Comparison of ENCODE assay signal across 28 mouse cellular contexts in genomic region chr3:146233741-146234140, GRCm38 (mm10). TPM values are rescaled to one million over a fixed set of nuclear protein-coding genes. Genes with fewer than 3 reads are reported as not detected.
A peak's percentile ranks its signal among the peaks of the same experiment; 100 is the strongest.
DNase-seq lines count a peak whose midpoint lies in the region; ATAC-seq and TF ChIP-seq lines count a peak whose summit lies in the region.
"Had no signal": no experiment of that assay in that cellular context is flagged by ENCODE, and none has a peak within 500 bp of the region (broad histone marks: within the 10 kb centered on the region; RNA-seq: fewer than 3 reads in every experiment).

No protein-coding gene starts in this region.

- H3K36me3 ChIP-seq in kidney, adult 2 months (ENCODE audit: control insufficient read depth, insufficient read depth, low read length) = no peaks in the 10 kb centered on the region
- no peaks in the 10 kb centered on the region for H3K36me3 ChIP-seq in kidney, embryonic 14.5 days (ENCODE audit: control insufficient read depth, insufficient read depth, low read length)
- no peaks in the 10 kb centered on the region for H3K36me3 ChIP-seq in lung, embryonic 16.5 days (ENCODE audit: control insufficient read depth, insufficient read depth, low read length)
- H3K36me3 ChIP-seq in embryonic facial prominence, embryonic 10.5 days (replicated peaks) = no peaks in the 10 kb centered on the region
- H3K36me3 ChIP-seq in midbrain, embryonic 11.5 days (ENCODE audit: control insufficient read depth, insufficient read depth, low read length) = no peaks in the 10 kb centered on the region
- H3K36me3 ChIP-seq: embryonic facial prominence, embryonic 12.5 days; heart, embryonic 15.5 days; hindbrain, embryonic 12.5 days; limb, embryonic 12.5 days; midbrain, embryonic 10.5 days; stomach, embryonic 15.5 days had no signal

- WGBS in kidney, adult 2 months = 45% methylated on average over 4 of the region's 4 CpGs
- 57% methylated on average over 4 of the region's 4 CpGs for WGBS in kidney, embryonic 14.5 days
- WGBS in lung, embryonic 16.5 days = 35% methylated on average over 4 of the region's 4 CpGs
- 69% methylated on average over 4 of the region's 4 CpGs for WGBS in embryonic facial prominence, embryonic 10.5 days
- WGBS in midbrain, embryonic 11.5 days = 75% methylated on average over 4 of the region's 4 CpGs

- H3K4me3 ChIP-seq in kidney, adult 2 months (ENCODE audit: insufficient read depth, low read depth, low read length) = no peak overlapping the region
- H3K4me3 ChIP-seq in kidney, embryonic 14.5 days (ENCODE audit: low read length) = no peak overlapping the region
- no peak overlapping the region for H3K4me3 ChIP-seq in lung, embryonic 16.5 days (ENCODE audit: low read length)
- no peak overlapping the region for H3K4me3 ChIP-seq in embryonic facial prominence, embryonic 10.5 days
- H3K4me3 ChIP-seq in midbrain, embryonic 11.5 days (ENCODE audit: low read depth, low read length) = no peak overlapping the region
- H3K4me3 ChIP-seq: embryonic facial prominence, embryonic 12.5 days; heart, embryonic 15.5 days; hindbrain, embryonic 12.5 days; layer of hippocampus, adult 2 months; left cerebral cortex, adult 2 months; limb, embryonic 12.5 days; midbrain, embryonic 10.5 days; stomach, embryonic 15.5 days had no signal

- TF ChIP-seq CTCF in kidney, adult 2 months (conservative IDR thresholded peaks at IDR 0.05; ENCODE audit: insufficient read depth, insufficient read length, low read depth, low read length) = no peak

- no peak overlapping the region for H3K4me2 ChIP-seq in kidney, embryonic 14.5 days (replicated peaks; ENCODE audit: low read depth, low read length)
- no peak overlapping the region for H3K4me2 ChIP-seq in lung, embryonic 16.5 days (ENCODE audit: low read depth, low read length)
- H3K4me2 ChIP-seq in midbrain, embryonic 11.5 days = no peak overlapping the region
- H3K4me2 ChIP-seq: embryonic facial prominence, embryonic 12.5 days; heart, embryonic 15.5 days; hindbrain, embryonic 12.5 days; limb, embryonic 12.5 days; liver, embryonic 11.5 days; stomach, embryonic 15.5 days had no signal

- no peak for ATAC-seq in kidney, embryonic 14.5 days (ENCODE audit: low FRiP score, low TSS enrichment)
- peak; percentile 64 for ATAC-seq in lung, embryonic 16.5 days (ENCODE audit: low read depth)
- no peak for ATAC-seq in midbrain, embryonic 11.5 days (ENCODE audit: low FRiP score)
- ATAC-seq: CD4-positive, CD25-positive, alpha-beta regulatory T cell, adult 4 months; forebrain, embryonic 14.5 days; intestine, embryonic 16.5 days; midbrain, embryonic 16.5 days had no signal

- H3K9me3 ChIP-seq in kidney, embryonic 14.5 days (ENCODE audit: control insufficient read depth, low read length) = no peaks in the 10 kb centered on the region
- H3K9me3 ChIP-seq in lung, embryonic 16.5 days (ENCODE audit: control insufficient read depth, low read length) = no peaks in the 10 kb centered on the region
- H3K9me3 ChIP-seq in embryonic facial prominence, embryonic 10.5 days = no peaks in the 10 kb centered on the region
- no peaks in the 10 kb centered on the region for H3K9me3 ChIP-seq in midbrain, embryonic 11.5 days (ENCODE audit: control insufficient read depth, low read length)
- H3K9me3 ChIP-seq: embryonic facial prominence, embryonic 12.5 days; heart, embryonic 15.5 days; hindbrain, embryonic 12.5 days; limb, embryonic 12.5 days; midbrain, embryonic 10.5 days; stomach, embryonic 15.5 days had no signal

- no peak overlapping the region for H3K9ac ChIP-seq in kidney, embryonic 14.5 days (ENCODE audit: low read depth, low read length)
- H3K9ac ChIP-seq in lung, embryonic 16.5 days (ENCODE audit: low read length) = no peak overlapping the region
- no peak overlapping the region for H3K9ac ChIP-seq in midbrain, embryonic 11.5 days (ENCODE audit: low read length)
- H3K9ac ChIP-seq: embryonic facial prominence, embryonic 12.5 days; heart, embryonic 15.5 days; hindbrain, embryonic 12.5 days; limb, embryonic 12.5 days; stomach, embryonic 15.5 days had no signal

- H3K27me3 ChIP-seq in kidney, adult 2 months (replicated peaks; ENCODE audit: control insufficient read depth, insufficient read depth, low read length) = no peaks in the 10 kb centered on the region
- no peaks in the 10 kb centered on the region for H3K27me3 ChIP-seq in kidney, embryonic 14.5 days (ENCODE audit: control insufficient read depth, insufficient read depth, low read length)
- H3K27me3 ChIP-seq in lung, embryonic 16.5 days (ENCODE audit: control insufficient read depth, insufficient read depth, low read depth, low read length) = no peaks in the 10 kb centered on the region
- no peaks in the 10 kb centered on the region for H3K27me3 ChIP-seq in embryonic facial prominence, embryonic 10.5 days (replicated peaks; ENCODE audit: low read depth, poor library complexity, severe bottlenecking)
- H3K27me3 ChIP-seq in midbrain, embryonic 11.5 days (ENCODE audit: control insufficient read depth, insufficient read depth, low read length) = no peaks in the 10 kb centered on the region
- H3K27me3 ChIP-seq: embryonic facial prominence, embryonic 12.5 days; heart, embryonic 15.5 days; limb, embryonic 12.5 days; stomach, embryonic 15.5 days had no signal

- DNase-seq in kidney, adult 2 months = peak; percentile 53
- peak; percentile 51 to 64 for DNase-seq in kidney, postnatal 25 days
- no peak for DNase-seq in kidney, adult 18-20 months
- DNase-seq in lung, postnatal 25 days (ENCODE audit: low spot score) = peak; percentile 43
- DNase-seq in embryonic facial prominence, embryonic 10.5 days (ENCODE audit: low spot score) = no peak
- DNase-seq in midbrain, embryonic 11.5 days (ENCODE audit: low spot score, missing footprints) = no peak
- DNase-seq: adrenal gland, adult 2 months; cerebellum, adult 2 months; cerebellum, postnatal 14 days; gastrocnemius, postnatal 25 days; heart, adult 18-20 months; heart, postnatal 36 days; right cerebral cortex, postnatal 25 days had no signal

- no peak for TF ChIP-seq POLR2A in kidney, adult 2 months (IDR thresholded peaks at IDR 0.05; ENCODE audit: low read depth, low read length)

- peaks cover 3% of the 10 kb centered on the region; the same call in 1 of the 2 replicates for H3K4me1 ChIP-seq in kidney, adult 2 months (ENCODE audit: control insufficient read depth, insufficient read depth, low read length)
- H3K4me1 ChIP-seq in kidney, embryonic 14.5 days (ENCODE audit: control insufficient read depth, insufficient read depth, low read length) = no peaks in the 10 kb centered on the region
- peaks cover 10% of the 10 kb centered on the region for H3K4me1 ChIP-seq in lung, embryonic 16.5 days (replicated peaks; ENCODE audit: control insufficient read depth, insufficient read depth, low read length)
- 0 out of 2 replicates have a peak, but pooled peaks cover 7% of the 10 kb centered on the region for H3K4me1 ChIP-seq in embryonic facial prominence, embryonic 10.5 days
- H3K4me1 ChIP-seq in midbrain, embryonic 11.5 days (ENCODE audit: control insufficient read depth, insufficient read depth, low read length) = peaks cover 2% of the 10 kb centered on the region; the same call in 1 of the 2 replicates
- H3K4me1 ChIP-seq: embryonic facial prominence, embryonic 12.5 days; hindbrain, embryonic 12.5 days had no signal

- H3K27ac ChIP-seq in kidney, adult 2 months (ENCODE audit: insufficient read depth, low read depth, low read length) = no peak overlapping the region
- no peak overlapping the region for H3K27ac ChIP-seq in kidney, embryonic 14.5 days (ENCODE audit: low read depth, low read length)
- no peak overlapping the region for H3K27ac ChIP-seq in lung, embryonic 16.5 days (ENCODE audit: low read length)
- H3K27ac ChIP-seq in embryonic facial prominence, embryonic 10.5 days (replicated peaks) = no peak overlapping the region
- H3K27ac ChIP-seq in midbrain, embryonic 11.5 days (ENCODE audit: low read depth, low read length) = no peak overlapping the region
- H3K27ac ChIP-seq: embryonic facial prominence, embryonic 12.5 days; hindbrain, embryonic 12.5 days; layer of hippocampus, adult 2 months; left cerebral cortex, adult 2 months; limb, embryonic 12.5 days; midbrain, embryonic 10.5 days; stomach, embryonic 15.5 days had no signal

RNA-seq across cellular contexts. Expression of gene Lpar3, which starts 13.0 kb away (rescaled TPM):
- polyA plus RNA-seq in kidney, adult 2 months (2012; rRNA removed) = 33.7 and 39.8 TPM in 2 replicates
- polyA plus RNA-seq in kidney, embryonic 14.5 days (2014; fragmentation: Nextera tagmentation; extraction: Ambion mirVana) = 0.27 and 0.83 TPM in 2 replicates
- 2.0 and 2.5 TPM in 2 replicates for polyA plus RNA-seq in lung, embryonic 16.5 days (2015; fragmentation: Nextera tagmentation; extraction: Ambion mirVana)
- 0.55 and 0.72 TPM in 2 replicates for polyA plus RNA-seq in embryonic facial prominence, embryonic 10.5 days (2016; fragmentation: Nextera tagmentation; extraction: Ambion mirVana)
- 0.37 and 0.41 TPM in 2 replicates for polyA plus RNA-seq in midbrain, embryonic 11.5 days (2014; fragmentation: Nextera tagmentation; extraction: Ambion mirVana)
- polyA plus RNA-seq: CD4-positive, CD25-positive, alpha-beta regulatory T cell, adult 4 months had no signal

Comparison
In these comparisons a context has a peak if more than half of its experiments do, and no peak if none do; other contexts are left out.
1. DNase-seq: peak in kidney, adult 2 months (single experiment), kidney, postnatal 25 days (2 of 2) and lung, postnatal 25 days (single experiment); none in kidney, adult 18-20 months (single experiment), embryonic facial prominence, embryonic 10.5 days (single experiment) and midbrain, embryonic 11.5 days (single experiment).